Mouse (Mus musculus) neutrophil, adult 5-6 weeks (primary cell): ENCODE results near the gene Clpsl2. TPM values are rescaled to one million over a fixed set of nuclear protein-coding genes. Genes with fewer than 3 reads are reported as not detected.
A peak's percentile ranks its signal among the peaks of the same experiment; 100 is the strongest.

Experiments
- ATAC-seq: fragments of 151-379, 151-347 bp; 2 replicates; pipeline ENCODE4 v1.8.0; 2017; ENCODE audit warnings: mild to moderate bottlenecking, moderate TSS enrichment; ENCODE audit not compliant: insufficient number of reproducible peaks, poor library complexity, low FRiP score, severe bottlenecking; ENCODE audit errors: extremely low read depth
- total RNA-seq: library from RNA; stranded (forward); fragments of 200-1000 nt; gene quantifications from 2 replicates; pipeline ENCODE4 v1.2.3, GENCODE M21; 2017

Clpsl2 gene
- not detected in 2 replicates for total RNA-seq

DNA sequence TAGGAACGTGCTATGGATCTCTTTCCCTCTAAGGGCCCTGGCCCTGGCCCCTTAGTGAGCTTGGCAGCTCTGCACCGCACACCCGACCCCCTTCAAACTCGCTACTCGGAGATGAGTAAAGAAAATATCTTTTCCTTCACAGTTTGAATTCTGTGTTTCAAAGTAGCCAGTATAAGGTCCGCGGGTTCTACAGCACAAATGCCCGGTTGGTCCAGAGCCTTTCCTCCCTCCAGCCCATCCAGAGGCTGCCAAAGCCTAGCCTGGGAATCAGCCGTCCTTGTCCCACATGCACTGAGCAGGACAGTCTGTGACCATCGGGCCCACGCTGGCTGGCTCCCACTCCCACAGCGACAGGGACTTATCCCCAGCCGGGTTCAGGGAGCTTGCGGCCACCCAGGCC lies at the start of gene Clpsl2:
Clpsl2 (plus strand) TSS at position 301 of the 400 bp plus-strand sequence.
- no peak for ATAC-seq

DNA sequence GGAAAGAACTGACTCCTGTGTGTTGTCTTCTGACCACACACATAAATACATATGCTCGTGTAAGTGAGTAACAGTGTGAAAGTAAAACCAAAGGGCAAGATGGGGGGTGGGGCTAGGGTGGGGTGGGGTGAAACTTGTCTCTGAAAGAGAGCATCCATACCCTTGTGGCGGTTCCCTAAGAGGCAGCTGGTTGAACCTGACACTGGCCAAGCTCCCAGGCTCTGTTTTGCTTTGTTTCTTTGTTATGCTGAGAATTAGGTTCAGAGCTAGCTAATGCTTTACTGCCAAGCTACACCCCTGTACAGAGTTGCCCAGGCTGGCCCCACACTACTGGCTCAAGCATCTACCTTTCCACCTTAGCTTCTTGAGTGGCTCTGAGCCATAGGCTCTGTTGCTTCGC lies 48.7 kb upstream of the Clpsl2 start:
- ATAC-seq = no peak

DNA sequence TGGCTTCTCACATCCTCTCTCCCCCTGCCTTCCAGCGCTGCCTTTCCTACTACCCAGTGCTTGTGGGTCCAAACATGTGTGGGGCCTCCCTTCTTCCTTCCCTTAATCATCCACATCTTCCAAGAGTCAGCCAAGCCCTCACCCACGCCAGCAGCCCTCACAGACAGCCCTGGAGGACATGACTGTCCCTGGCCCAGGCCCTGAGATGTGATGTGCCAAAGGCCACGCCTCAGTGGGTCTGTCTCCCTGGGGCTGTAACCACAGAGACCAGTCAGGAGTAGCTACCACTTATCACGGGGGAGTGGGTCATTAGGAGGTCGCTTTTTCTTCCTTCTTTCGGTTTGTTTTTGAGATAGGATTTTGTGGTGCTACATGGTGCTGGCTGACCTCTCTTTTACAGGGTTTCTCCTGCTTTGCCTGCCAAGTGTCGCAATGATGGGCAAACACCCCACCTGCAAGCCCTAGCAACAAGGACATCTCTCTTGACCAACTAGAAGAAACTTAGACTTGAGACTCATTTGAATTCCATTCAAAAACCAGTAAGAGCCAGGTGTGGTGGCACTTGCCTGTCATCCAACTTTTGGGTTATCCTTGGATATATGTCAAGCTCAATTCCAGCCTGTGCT lies 46.9 kb upstream of the Clpsl2 start:
- no peak for ATAC-seq

DNA sequence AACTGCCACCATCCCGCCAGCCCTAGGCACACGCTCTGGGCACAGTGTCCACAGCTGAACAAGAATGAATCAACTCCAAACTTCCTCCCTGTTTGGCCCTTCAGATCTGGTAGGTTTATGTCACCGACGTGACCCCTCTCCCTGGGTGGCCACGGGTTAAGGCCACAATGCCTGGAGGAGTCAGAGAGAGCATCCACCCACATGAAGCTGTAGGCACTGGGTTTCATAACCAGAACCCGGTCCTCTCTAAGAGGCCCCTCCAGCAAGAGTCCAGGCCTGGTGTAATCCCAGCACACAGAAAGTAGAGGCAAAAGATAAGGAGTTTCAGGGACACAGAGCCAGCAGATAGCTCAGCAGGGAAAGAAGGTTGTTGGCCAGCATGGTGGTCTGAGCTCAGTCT lies 45.0 kb upstream of the Clpsl2 start:
- no peak for ATAC-seq

DNA sequence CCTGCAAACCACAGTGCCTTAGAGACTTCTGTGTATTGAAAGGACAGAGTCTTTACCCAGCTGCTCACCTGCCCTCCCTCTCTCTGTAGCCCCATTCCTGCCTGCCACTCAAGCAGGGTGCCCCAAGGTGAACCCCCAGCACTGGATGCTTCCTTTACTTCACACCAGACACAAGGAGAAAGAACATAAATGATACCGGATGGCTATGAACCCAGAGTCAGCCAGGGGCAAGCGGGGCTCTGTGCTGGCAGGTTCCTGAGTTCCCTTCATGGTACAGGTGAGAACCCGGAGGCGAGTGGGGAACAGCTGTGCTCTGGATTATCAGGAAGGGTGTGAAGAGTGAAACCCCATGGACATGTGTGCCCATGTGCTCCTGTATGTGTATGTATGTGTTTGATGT lies 43.6 kb upstream of the Clpsl2 start:
- ATAC-seq = no peak

DNA sequence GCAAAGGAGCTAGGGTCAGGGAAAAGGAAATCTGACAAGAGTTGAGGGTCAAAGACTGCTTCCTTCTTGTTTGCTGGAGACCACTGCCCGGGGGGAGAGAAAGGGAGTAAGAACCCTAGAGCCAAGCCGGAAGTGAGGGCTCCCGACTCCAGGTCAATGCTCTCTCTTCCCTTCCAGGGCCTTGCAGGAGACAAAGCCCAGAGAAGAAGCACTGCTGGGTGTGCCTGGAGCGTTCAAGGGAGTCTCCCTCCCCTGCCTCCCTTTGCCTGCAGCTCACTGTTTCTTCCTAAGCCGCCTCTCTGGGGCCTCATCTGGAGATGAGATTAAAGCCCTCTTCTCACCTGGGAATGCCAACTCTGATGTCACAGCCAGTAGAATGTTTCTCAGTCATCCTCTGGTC lies 42.3 kb upstream of the Clpsl2 start:
- ATAC-seq = no peak

DNA sequence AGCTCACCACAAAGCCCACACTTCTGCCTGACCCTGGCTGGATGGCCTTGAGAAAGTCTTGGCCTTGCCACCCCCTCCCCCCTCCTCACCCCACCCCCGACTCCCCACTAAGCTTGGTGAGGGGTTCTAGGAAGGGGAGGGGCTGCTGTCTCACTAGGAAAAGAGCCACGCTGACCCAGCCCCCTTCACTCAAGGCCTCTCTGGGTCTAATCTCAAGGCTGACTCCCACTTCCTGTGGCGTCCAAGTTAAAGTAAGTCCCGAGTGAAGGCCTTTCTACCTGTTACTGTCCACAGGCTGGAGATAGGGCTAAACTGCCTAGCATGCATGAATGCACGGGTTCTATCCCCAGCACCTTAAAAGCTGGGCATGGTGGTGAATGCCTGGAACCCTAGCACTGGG lies 41.7 kb upstream of the Clpsl2 start:
- no peak for ATAC-seq

DNA sequence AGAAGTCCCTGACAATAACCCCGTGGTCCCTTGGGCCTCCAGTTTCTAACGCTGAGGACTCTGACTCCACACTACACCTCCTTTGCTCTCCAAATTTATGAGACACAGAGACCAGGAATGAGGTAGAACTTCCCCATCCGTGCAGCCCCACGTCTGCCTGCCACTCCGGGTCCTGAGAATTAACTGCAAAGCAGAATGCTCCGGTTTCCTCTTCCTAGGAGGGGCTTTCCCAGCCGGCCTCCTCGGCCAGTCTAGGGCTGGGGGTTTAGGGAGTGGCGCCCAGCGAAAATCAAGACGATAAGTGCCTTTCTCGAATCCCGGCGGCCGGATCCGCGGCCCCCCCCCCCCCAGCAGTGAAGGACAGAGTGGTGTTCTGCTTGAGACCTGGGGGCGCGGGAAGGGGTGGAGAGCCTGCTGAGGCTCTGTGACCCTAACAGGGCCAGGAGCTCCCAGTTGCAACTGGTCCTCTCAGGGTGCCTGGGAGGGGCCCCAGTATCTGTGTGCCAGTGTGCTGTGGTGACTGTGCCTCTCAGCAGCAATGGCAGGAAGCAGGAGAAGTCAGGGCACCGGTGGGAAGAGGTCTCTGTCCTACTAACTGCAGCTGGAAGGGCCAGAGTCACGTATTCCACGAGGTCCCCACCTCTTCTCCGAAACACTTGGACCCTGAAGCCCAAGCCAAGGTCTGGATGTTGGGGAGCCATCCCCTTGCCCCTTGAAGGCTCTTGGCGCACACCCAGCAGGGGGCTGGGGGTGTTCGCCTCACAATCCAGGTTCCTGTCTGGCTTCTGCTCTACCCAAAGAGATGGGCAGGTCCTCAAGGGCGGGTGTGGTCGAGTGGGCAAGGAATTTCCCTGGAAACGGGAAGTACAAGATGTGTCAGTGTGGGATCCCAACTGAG lies 38.5 kb upstream of the Clpsl2 start:
- no peak for ATAC-seq

DNA sequence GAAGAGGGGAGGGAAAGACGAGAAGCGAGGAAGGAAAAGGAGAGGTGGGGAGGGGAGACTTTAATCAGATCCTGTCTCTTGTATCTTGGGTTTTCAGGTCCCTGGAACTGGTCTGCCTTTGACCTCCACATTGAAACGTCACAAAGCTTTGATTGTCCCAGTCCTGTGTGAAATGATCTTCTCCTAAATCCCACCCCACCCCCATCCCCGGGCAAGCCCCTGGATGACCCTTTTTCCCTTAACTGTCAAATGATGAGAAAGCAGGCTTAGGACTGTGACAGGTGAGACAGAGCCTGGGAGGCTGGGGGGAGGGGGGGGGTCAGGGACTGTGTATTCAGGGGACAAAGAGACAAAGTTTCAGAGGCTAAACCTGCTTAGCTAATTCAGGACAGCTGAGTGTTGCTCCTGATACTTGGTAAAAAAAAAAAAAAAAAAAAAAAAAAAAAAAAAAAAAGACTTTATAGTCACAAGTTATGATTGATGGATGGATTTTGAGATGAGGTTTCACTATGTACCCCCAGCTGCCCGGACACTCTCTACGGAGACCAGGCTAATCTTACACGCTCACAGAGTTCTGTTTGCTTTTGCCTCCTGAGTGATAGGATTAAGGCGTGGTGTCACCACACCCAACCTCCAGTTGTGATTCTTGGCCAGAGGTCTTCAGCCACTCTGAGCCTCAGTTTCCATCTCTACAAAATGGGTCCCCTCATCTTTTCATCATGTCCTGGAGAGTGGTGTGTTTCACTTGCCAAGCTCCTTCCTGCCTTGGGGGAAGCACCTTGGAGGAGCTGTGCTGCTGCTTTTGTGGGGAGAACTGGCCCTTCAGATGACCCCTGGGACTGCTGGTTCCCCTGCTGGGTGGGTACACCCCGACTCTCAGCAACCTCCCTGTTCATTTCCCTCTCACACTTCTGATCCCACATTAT lies 37.3 kb upstream of the Clpsl2 start:
- no peak for ATAC-seq

DNA sequence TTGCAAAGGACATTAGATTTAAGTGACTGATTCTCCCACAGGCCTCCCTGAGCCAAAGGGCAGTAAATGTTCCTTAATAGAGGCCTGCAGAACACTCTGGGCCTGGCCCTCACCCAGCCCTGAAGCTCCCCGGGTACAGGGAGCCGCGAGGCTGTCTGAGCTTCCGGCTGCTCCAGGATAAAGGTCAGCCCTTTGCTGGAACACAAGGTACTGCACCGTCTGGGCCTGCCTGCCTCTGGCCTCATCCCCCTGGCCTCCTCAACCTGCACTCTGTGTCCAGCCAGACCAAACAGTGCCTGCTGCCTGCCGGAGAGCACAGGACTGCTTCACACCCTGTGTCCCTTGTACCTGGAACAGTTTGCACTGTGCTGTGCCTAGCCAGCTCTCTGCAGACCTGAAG lies 36.5 kb upstream of the Clpsl2 start:
- ATAC-seq = no peak

DNA sequence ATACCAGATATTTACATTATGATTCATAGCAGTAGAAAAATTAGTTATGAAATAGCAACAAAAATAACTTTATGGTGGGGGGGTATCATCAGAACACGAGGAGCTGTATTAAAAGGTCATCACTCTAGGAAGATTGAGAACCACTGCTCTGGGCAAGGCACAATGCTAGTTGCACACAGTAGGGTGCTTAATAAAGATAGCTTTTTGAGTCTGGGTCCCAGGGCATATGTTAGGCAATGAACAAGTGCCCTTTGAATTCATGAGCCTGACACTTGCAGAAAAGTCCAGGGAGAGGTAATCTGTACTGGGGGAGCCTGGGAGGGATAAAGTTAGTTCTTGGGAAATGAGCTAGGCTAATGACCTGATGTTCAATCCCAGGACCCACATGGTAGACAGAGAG lies 35.9 kb upstream of the Clpsl2 start:
- ATAC-seq = no peak

DNA sequence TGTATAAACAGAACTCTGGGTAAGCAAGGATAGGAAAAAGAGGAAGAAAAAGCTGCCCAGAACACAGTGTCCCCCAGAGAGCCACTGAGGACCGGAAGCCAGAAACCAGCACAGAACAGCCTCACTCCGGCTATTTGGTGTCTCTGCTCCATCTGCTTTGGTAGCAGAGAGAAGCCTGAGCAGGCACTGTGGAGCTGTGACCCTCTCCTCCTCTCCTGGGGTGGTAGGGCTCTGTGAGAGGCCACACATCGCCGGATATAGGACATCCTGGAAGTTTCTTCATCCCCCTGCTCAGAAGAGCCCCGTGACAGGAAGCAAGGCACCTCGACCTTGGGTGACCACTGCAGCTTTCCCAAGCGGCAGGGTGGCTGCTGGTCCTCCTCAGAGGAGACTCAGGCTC lies 35.4 kb upstream of the Clpsl2 start:
- peak; percentile 22; the same call in 1 of the 2 replicates for ATAC-seq

DNA sequence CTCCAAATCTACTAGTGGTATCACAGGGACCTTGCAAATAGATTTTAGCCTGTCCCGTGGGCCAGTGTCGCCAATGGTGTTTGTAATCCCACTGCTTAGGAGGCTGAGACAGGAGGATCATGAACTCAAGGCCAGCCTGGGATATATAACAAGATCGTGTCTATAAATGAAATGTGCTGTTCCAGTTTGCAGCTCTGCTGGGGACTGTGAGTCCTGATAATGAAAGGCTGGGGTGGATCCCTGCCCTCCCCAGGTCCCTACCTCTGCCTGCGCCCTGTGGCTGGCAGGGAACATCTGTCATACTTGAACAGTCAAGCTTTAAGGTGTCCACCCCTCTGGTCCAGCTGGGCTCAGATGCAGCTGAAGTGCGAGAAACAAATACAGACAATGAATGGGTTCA lies 34.7 kb upstream of the Clpsl2 start:
- no peak for ATAC-seq

DNA sequence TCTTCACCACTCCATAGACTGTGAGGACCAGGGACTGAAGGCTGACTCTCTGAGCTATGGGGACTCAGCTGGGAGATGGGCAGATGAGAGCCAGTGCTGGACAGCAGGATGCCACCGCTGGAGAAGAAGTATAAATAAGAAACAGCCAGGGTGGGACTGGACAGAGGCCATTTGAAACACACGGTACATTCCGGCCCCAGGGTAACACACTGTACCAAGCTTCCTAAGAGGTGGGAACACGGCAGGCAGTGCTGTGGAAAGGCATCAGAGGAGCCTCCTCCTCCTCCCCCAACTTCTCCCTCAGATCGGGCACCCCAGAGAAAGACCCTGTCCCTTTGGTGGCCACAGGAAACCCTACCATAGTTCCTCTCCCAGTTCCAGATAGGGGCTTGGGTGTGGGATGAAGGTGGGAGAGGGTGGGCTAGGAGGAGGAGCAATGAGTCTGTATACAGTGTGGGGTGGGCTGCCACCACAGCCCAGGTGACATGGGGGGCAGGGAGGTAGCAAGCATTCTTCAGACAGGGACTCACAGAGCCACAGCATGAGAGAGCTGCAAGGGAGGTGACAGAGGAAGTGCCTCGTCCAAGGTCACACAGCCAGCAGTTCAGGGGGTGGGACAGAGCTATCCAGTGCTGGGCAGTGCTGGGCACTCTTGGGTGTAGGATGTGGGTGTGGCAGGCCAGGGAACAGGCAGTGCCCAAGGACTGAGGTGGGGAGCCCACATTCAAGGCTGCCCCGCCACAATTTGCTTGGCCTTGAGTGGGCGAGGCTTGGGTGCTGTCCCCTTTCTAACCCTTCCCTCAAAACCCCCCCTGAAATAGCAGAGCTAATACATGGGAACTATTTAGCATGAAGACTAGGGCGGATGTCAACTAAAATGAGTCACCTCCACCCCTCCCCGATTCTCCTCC lies 33.5 kb upstream of the Clpsl2 start:
- peak; percentile 29; the same call in 1 of the 2 replicates for ATAC-seq

DNA sequence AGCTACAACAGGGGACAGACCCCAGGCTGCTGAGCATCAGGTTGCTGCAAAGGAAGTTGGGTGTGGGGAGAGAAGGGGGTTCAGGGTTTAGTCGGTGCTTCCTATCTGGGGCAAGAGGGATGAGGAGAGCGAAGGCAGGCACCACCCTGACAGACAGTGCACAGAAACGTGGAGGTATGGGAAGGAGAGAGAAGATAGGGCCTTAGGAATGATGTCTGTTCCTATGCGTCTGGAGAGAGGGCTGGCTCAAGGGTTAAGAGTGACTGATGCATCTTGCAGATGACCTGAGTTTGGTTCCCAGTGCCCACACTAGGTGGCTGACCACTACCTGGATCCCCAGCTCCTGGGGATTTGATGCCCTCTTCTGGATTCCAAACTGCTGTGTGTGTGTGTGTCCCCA lies 32.3 kb upstream of the Clpsl2 start:
- ATAC-seq = no peak

DNA sequence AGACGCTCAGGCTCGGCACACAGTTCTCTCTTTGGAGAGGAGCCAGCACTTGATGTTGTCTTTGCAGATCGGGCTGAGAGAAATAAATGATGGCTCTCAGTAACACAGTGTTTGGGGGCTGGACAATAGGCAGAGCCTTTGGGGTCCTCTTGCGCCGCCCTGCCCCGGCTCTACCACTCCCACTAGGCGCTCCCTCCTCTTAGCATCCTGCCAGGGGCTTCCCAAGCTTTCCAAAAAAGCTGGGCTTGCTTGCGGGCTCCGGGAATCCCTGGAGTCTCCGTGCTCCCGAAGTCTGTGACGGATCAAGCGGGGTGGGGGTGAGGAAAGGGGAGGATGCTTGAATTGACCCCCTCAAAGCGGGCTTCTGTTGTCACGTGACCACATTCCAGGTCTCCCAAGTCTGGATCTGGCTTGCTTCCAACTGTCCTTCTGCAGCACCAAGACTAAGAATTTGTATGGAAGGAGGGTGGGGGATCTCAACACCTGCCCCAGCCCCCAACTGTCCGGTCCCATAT lies 31.7 kb upstream of the Clpsl2 start, which contains the start of gene Fkbp5:
Fkbp5 (minus strand) TSS at position 87 of the 515 bp plus-strand sequence.
- no peak for ATAC-seq

DNA sequence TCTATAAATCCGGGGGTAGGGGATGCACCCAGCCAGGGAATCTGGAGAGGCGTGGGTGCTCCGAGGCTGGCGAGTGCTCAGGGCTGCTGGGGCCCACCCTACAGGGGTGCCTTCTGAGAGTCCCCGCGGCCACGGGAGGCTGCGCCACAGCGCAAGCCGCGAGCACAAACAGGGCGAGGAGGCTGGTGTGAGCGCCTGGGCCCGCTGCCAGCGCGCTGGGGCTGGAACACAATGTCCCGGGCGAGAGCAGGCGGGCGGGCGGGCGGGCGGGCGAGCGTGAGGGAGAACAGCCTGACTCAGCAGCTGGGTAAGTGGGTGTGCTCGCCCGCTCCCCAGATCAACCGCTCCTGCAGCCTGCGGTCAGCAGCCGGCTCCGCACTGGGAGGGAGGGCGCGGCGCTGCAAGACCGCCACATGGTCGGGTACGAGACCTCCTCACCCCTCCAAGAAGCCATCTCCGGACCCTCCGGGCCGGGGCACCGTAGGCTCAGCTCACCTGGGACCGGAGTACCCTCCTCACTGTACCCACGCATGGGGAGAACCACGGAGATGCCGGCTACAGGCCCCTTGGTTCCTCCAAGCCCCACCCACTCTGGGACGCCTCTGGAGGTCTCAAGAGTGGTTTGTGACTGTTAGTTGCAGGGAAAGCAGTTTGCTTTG lies 31.1 kb upstream of the Clpsl2 start:
- ATAC-seq = peak; percentile 25; the same call in 1 of the 2 replicates

DNA sequence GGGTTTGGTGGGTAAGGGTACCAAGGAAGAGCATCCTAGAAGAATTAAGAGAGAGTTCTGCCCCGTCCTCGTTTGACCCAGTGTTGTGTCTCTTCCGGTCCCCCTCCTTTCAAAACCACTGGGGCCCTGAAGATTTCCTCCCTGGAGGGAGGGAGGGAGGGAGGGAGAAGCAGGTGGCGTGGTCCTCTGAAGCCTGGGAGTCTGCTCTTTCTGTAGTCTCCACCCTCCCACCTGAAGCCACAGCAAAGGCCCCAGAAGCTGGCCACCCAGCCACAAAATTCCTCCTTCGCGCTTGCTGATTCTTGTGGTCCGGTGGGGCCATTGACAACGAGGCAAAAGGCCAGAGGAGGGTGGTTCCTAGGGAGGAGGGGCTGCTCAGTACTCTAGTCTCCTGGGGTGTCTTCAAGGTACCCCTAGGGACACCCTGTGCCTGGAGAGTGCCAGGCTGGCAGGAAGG lies 30.6 kb upstream of the Clpsl2 start:
- no peak for ATAC-seq
